Mouse (Mus musculus): ENCODE results near the gene Eif5a. TPM values are rescaled to one million over a fixed set of nuclear protein-coding genes. Genes with fewer than 3 reads are reported as not detected.
"Not testable (repeated sequence)": the region's sequence is repeated elsewhere in the genome, so short reads cannot be mapped to it uniquely, and the experiment has no call there.

The Eif5a gene
- polyA plus RNA-seq, 1 experiment from 2014 or later, result 1,061 TPM

DNA sequence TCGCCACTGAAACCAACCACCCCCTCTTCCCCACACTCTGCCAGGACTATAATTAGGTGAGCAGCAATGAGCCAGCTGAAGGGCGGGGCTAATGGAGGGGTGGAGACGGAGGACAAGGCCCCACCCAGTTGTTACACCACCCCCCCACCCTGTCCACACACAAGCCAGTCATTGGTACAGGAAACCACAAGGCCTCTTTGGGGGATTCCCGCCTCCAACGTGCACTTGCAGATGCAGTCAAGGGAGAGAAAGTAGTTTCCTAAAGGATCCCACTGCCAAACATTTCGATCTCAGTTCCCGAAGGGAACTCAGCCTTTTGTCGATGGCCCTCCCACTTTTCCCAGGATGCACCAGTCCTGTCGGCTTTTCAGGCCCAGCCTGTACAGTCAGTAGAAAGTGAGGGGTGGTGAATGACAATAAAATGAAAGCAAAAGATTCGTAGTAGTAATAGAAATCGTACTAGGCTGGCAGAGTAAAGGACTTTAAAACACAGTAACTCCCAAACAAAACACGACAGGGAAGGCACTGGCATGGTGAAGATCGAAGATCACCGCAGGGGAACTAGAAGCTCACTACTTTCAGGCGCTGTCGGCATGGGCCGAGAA, 2.0 kb downstream of the Eif5a start:
- Histone ChIP-seq H3K27ac (ENCODE audit: low read length) (peak overlapping the region; percentile 92), H3K4me3 (ENCODE audit: low read depth, low read length) (peak overlapping the region; percentile 94), H3K9me3 (replicated peaks; ENCODE audit: control insufficient read depth, low read length, poor library complexity, severe bottlenecking) (no peaks in the 10 kb centered on the region), H3K36me3 (ENCODE audit: control insufficient read depth, insufficient read depth, low read length) (peaks cover 19% of the 10 kb centered on the region), H3K27me3 (ENCODE audit: control insufficient read depth, insufficient read depth, low read depth, low read length) (no peaks in the 10 kb centered on the region), H3K9ac (ENCODE audit: low read depth, low read length) (peak overlapping the region; percentile 94), H3K4me1 (ENCODE audit: control insufficient read depth, insufficient read depth, low read length) (peaks cover 38% of the 10 kb centered on the region), H3K4me2 (ENCODE audit: low read length) (peak overlapping the region; percentile 98)
- 1% methylated on average over 17 of the region's 17 CpGs for WGBS
- no peak for ATAC-seq

DNA sequence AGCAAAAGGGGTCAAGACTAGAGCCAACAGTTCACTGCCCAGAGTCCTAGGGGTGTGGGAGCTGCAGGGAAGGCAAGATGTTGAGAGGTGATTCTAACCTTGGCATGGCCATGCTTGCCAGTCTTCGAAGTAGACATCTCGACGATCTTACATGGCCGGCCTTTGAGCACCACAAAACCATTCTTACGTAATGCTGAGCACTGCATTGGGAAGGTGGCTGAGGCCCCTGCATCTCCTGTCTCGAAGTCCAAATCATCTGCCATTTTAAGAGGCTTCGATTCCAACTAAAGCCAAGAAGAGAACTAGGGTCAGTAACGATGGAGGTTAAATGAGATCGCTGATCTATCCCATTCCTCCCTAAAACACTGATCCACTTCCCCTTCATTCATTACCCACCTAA, 2.7 kb downstream of the Eif5a start:
- no peaks in the 10 kb centered on the region for H3K9me3 ChIP-seq (replicated peaks; ENCODE audit: control insufficient read depth, low read length, poor library complexity, severe bottlenecking)
- H3K36me3 ChIP-seq (ENCODE audit: control insufficient read depth, insufficient read depth, low read length), result peaks cover 19% of the 10 kb centered on the region
- no peak overlapping the region for H3K27ac ChIP-seq (ENCODE audit: low read length)
- no peak overlapping the region for H3K9ac ChIP-seq (ENCODE audit: low read depth, low read length)
- H3K27me3 ChIP-seq (ENCODE audit: control insufficient read depth, insufficient read depth, low read depth, low read length), result no peaks in the 10 kb centered on the region
- peak overlapping the region; percentile 98 for H3K4me2 ChIP-seq (ENCODE audit: low read length)
- WGBS, result 88% methylated on average over 9 of the region's 9 CpGs
- no peak for ATAC-seq
- H3K4me1 ChIP-seq (ENCODE audit: control insufficient read depth, insufficient read depth, low read length), result peaks cover 43% of the 10 kb centered on the region
- no peak overlapping the region for H3K4me3 ChIP-seq (ENCODE audit: low read depth, low read length)

DNA sequence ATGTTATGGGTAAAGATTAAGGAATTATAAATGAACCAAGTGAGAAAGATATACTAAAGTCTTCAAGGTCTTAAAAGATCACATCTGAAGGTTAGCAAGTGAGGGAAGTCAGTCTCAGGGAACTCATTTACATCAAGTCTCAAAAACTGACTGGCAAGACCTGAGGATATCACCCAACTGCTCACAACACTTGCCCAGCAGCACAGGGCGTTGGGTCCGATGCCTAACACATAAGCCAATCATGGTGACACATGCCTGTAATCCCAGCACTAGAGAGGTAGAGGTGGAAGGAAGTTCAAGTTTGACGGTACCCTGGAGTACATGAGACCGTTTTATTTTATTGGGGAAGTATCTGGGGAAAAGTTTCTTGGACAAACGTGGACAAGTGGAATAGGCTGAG, 3.6 kb downstream of the Eif5a start:
- Histone ChIP-seq H3K4me1 (ENCODE audit: control insufficient read depth, insufficient read depth, low read length) (peaks cover 49% of the 10 kb centered on the region), H3K9me3 (replicated peaks; ENCODE audit: control insufficient read depth, low read length, poor library complexity, severe bottlenecking) (no peaks in the 10 kb centered on the region), H3K9ac (ENCODE audit: low read depth, low read length) (no peak overlapping the region), H3K36me3 (ENCODE audit: control insufficient read depth, insufficient read depth, low read length) (peaks cover 19% of the 10 kb centered on the region), H3K4me3 (ENCODE audit: low read depth, low read length) (no peak overlapping the region), H3K4me2 (ENCODE audit: low read length) (no peak overlapping the region), H3K27ac (ENCODE audit: low read length) (no peak overlapping the region), H3K27me3 (ENCODE audit: control insufficient read depth, insufficient read depth, low read depth, low read length) (no peaks in the 10 kb centered on the region)
- WGBS, result 93% methylated on average over 5 of the region's 5 CpGs
- no peak for ATAC-seq

DNA sequence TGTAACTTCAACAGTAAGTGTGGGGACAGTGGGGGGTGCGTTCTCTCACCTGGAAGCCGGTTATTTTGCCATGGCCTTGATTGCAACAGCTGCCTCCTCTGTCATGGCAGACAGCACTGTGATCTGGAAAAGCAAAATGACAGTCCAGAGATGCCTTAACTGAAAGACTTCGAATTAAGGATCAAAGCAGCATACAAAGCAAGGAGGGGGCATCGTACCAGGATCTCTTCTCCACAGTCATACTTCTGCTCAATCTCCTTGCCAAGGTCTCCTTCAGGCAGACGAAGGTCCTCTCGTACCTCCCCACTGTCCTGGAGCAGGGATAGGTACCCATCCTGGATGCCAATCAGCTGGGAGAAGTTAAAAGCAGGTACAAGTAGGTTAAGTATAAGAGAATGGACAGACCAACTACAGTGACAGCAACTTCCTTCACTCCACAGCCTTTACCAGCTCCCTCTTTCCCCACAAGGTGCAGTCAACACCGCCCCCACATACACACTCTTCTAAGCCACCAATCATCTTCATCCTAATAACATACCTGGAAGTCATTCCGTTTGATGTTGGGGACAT, 4.3 kb downstream of the Eif5a start:
- H3K9me3 ChIP-seq (replicated peaks; ENCODE audit: control insufficient read depth, low read length, poor library complexity, severe bottlenecking), result no peaks in the 10 kb centered on the region
- peaks cover 45% of the 10 kb centered on the region for H3K4me1 ChIP-seq (ENCODE audit: control insufficient read depth, insufficient read depth, low read length)
- H3K4me3 ChIP-seq (ENCODE audit: low read depth, low read length), result no peak overlapping the region
- peaks cover 24% of the 10 kb centered on the region for H3K36me3 ChIP-seq (ENCODE audit: control insufficient read depth, insufficient read depth, low read length)
- no peak for ATAC-seq
- no peak overlapping the region for H3K27ac ChIP-seq (ENCODE audit: low read length)
- H3K27me3 ChIP-seq (ENCODE audit: control insufficient read depth, insufficient read depth, low read depth, low read length), result no peaks in the 10 kb centered on the region
- 88% methylated on average over 8 of the region's 8 CpGs for WGBS
- H3K4me2 ChIP-seq (ENCODE audit: low read length), result no peak overlapping the region
- no peak overlapping the region for H3K9ac ChIP-seq (ENCODE audit: low read depth, low read length)

DNA sequence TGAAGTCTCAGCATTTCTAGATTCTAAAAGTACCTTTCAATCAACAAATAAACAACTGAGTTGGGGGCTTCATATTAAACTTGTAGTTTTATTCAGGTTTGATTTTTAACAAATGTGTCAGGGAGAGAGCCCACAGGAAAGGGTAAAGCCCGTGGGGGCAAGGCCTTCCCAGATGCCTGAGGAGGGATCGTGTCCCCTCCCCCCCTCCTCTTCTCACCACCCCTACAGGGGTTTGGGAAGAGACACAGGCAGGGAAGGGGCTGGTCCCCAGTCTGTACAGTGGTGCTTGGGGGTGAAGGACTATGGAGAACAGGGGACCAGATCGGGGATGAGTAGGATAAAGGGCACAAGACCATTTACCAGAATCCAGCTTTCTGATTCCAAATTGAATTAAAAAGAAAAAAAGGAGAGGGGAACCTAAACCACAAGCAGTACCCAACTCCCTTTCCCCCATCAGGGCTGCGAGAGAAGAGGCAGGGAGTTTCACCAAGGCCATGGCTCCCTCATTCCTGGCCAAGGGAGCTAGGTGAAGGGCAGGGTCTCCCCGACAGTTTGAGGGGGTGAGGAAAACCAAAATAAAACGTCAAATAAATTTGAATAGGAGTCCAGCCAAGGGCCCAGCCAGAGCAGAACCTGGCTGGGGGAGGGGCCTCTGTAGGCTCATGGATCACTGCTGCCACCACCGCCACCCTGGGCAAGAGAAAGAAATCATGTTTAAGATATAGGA, 4.9 kb downstream of the Eif5a start:
- not testable (repeated sequence) for H3K4me3 ChIP-seq (ENCODE audit: low read depth, low read length); H3K9ac ChIP-seq (ENCODE audit: low read depth, low read length); H3K4me2 ChIP-seq (ENCODE audit: low read length); H3K27me3 ChIP-seq (ENCODE audit: control insufficient read depth, insufficient read depth, low read depth, low read length); H3K9me3 ChIP-seq (replicated peaks; ENCODE audit: control insufficient read depth, low read length, poor library complexity, severe bottlenecking); ATAC-seq; H3K27ac ChIP-seq (ENCODE audit: low read length)
- Histone ChIP-seq H3K36me3 (ENCODE audit: control insufficient read depth, insufficient read depth, low read length) (peaks cover 30% of the 10 kb centered on the region), H3K4me1 (ENCODE audit: control insufficient read depth, insufficient read depth, low read length) (peaks cover 41% of the 10 kb centered on the region)
- 48% methylated on average over 7 of the region's 7 CpGs for WGBS

DNA sequence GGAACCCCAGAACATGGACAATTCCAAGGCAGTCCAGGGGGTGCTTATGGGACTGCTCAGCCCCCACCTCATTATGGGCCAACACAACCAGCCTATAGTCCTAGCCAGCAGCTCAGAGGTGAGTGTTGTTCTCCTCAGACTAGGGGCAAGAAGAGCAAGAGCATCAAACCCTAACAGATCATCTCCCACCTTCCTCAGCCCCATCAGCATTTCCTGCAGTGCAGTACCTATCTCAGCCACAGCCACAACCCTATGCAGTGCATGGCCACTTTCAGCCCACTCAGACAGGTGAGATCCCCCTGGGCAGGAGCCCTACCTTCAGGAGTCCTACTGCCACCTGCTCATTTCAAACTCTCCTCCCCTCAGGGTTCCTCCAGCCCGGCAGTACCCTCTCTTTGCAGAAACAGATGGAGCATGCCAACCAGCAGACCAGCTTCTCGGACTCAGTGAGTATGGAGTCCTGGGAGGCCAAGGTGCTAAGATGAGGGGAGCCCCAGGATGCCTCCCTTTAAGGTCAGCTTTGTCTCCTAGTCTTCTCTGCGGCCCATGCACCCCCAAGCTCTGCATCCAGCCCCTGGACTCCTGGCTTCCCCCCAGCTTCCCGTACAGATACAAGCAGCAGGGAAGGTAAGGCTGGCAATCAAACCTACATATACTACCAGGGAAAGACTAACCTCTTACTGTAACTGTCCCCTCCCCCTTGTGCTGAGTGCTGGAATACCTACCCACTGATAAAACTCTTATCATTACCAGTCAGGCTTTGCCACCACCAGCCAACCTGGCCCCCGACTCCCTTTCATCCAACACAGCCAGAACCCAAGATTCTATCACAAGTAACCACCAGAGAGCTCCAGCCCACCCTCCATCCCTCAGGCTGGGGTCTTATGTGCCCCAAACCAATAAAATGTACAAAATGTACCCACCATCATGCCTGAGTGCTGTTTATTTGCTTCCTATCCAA, 5.8 kb downstream of the Eif5a start:
- H3K4me3 ChIP-seq (ENCODE audit: low read depth, low read length), result no peak overlapping the region
- no peak overlapping the region for H3K27ac ChIP-seq (ENCODE audit: low read length)
- H3K4me1 ChIP-seq (ENCODE audit: control insufficient read depth, insufficient read depth, low read length), result peaks cover 41% of the 10 kb centered on the region
- no peaks in the 10 kb centered on the region for H3K27me3 ChIP-seq (ENCODE audit: control insufficient read depth, insufficient read depth, low read depth, low read length)
- H3K4me2 ChIP-seq (ENCODE audit: low read length), result no peak overlapping the region
- WGBS, result 77% methylated on average over 5 of the region's 5 CpGs
- H3K9ac ChIP-seq (ENCODE audit: low read depth, low read length), result no peak overlapping the region
- H3K36me3 ChIP-seq (ENCODE audit: control insufficient read depth, insufficient read depth, low read length), result peaks cover 34% of the 10 kb centered on the region
- H3K9me3 ChIP-seq (replicated peaks; ENCODE audit: control insufficient read depth, low read length, poor library complexity, severe bottlenecking), result no peaks in the 10 kb centered on the region
- no peak for ATAC-seq

DNA sequence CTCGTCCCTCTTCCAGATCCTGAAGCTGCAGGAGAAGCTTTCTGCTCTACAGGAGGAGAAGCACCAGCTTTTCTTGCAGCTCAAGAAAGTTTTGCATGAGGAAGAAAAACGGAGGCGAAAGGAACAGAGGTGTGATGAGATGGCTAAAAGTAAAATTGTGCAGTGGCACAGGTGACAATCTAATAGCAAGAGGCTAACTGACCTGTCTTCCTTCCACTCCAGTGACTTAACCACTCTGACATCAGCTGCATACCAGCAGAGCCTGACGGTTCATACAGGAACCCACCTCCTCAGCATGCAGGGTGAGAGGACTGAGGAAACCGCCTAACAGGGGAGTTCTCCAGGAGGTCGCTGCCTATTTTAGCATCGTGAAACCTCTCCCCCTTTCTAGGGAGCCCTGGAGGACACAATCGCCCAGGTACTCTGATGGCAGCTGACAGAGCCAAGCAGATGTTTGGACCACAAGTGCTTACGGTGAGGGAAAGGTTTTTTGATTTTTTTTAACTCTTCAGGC, 6.8 kb downstream of the Eif5a start:
- no peaks in the 10 kb centered on the region for H3K9me3 ChIP-seq (replicated peaks; ENCODE audit: control insufficient read depth, low read length, poor library complexity, severe bottlenecking)
- H3K36me3 ChIP-seq (ENCODE audit: control insufficient read depth, insufficient read depth, low read length), result peaks cover 37% of the 10 kb centered on the region
- H3K4me2 ChIP-seq (ENCODE audit: low read length), result peak overlapping the region; percentile 97
- H3K4me3 ChIP-seq (ENCODE audit: low read depth, low read length), result peak overlapping the region; percentile 80
- no peak for ATAC-seq
- H3K4me1 ChIP-seq (ENCODE audit: control insufficient read depth, insufficient read depth, low read length), result peaks cover 37% of the 10 kb centered on the region
- H3K27ac ChIP-seq (ENCODE audit: low read length), result no peak overlapping the region
- H3K27me3 ChIP-seq (ENCODE audit: control insufficient read depth, insufficient read depth, low read depth, low read length), result no peaks in the 10 kb centered on the region
- 0 out of 2 replicates have a peak overlapping the region, but pooled peaks have one; percentile 85 for H3K9ac ChIP-seq (ENCODE audit: low read depth, low read length)
- WGBS, result 37% methylated on average over 9 of the region's 9 CpGs

DNA sequence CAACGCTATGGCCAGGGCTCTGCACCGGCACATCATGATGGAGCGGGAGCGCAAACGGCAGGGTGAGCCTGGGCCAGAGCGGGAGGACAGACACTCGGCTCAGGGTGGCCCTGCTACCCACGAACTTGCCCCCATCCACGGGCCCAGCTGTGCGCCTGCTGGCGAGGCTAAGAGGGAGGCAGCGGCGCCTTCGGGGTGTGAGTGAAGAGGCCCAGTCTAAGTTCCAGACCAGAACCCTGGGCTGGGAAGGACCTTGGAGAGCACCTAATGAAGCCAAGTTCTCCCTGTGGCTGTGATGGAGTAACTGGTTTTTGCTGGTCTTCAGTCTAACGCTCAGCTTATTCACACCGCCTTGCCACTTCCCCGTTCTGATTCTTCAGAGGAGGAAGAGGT, 7.4 kb downstream of the Eif5a start:
- Histone ChIP-seq H3K4me3 (ENCODE audit: low read depth, low read length) (peak overlapping the region; percentile 80), H3K4me2 (ENCODE audit: low read length) (peak overlapping the region; percentile 97), H3K36me3 (ENCODE audit: control insufficient read depth, insufficient read depth, low read length) (peaks cover 40% of the 10 kb centered on the region), H3K9me3 (replicated peaks; ENCODE audit: control insufficient read depth, low read length, poor library complexity, severe bottlenecking) (no peaks in the 10 kb centered on the region), H3K4me1 (ENCODE audit: control insufficient read depth, insufficient read depth, low read length) (peaks cover 31% of the 10 kb centered on the region), H3K27ac (ENCODE audit: low read length) (peak overlapping the region; percentile 92), H3K9ac (ENCODE audit: low read depth, low read length) (peak overlapping the region; percentile 85), H3K27me3 (ENCODE audit: control insufficient read depth, insufficient read depth, low read depth, low read length) (no peaks in the 10 kb centered on the region)
- no peak; the same call in 1 of the 2 replicates for ATAC-seq
- WGBS, result 2% methylated on average over 17 of the region's 17 CpGs
